Mouse (Mus musculus) frontal cortex, postnatal 14 days (tissue): ENCODE data around the gene Zmynd19.

Source experiments
- DNase-seq, 2 experiments: peaks; one replicate each; pipeline ENCODE4 v3.0.0; 2022; ENCODE audit warnings: low spot score in 2 of 2

Gene Zmynd19

GRCm38 (mm10) chr2:24949421-24950188 is at the start of gene Zmynd19:
TSS of gene Zmynd19 (plus strand) at chr2:24949792.
- peak; percentile 92 to 98 for DNase-seq

DNA sequence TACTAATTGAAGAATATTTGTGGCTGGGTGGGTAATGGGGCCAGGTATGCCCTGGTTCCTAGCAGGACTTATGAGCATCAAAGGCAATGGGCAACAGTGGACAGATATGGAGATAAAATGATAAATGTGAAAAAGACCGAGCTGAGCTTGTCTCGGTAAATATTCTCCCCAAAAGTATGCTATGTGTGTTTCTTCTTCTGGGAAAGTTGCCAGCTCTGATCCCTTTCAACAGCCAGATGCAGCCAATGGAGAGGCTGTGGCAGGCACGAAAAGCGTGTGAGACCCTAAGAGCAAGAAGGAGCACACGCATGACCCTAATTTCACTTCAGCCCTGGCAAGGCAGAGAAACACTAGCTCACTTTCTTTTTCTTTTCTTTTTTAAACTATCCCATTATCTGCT is 48.5 kb upstream of the Zmynd19 start:
- DNase-seq: no peak

DNA sequence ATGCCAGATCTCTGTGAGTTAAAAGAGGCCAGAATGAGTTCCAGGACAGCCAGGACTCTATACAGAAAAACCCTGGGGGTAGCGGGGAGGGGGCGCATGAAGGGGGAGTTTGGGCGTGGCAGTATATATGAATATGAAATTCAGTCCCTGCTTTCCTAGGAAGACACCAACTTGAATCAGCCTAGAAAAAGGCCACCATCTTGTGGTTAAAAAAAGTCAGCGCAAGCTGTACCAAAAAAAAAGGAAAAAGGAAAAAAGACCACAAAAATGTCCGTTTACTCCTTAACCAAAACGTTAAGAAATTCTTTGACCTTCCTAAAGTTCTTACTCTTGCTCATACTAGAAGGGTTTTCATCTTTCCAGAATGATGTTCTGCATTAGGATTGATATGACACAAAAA is 46.6 kb upstream of the Zmynd19 start:
- DNase-seq: no peak

- no peak for DNase-seq
Measured at GRCm38 (mm10) chr2:24904823-24905652, 44.6 kb upstream of the Zmynd19 start.

- no peak for DNase-seq
Measured at GRCm38 (mm10) chr2:24905653-24906155, 43.9 kb upstream of the Zmynd19 start.

DNA sequence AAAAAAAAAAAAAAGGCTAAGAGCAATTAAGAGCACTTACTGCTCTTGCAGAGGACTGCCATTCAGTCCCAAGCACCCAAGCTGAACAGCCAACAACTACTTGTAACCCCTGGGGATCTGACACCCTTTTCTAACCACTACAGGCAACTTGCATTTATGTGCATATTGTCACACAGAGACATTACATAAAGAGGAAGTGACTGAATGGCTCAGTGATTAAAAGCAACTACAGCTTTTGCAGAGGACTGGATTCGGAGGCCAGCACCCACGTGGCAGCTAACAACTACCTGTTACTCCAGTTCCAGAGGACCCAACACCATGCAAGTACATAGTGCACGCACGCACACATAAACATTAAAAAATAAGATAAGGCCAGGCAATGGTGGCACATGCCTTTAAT is 39.1 kb upstream of the Zmynd19 start:
- no peak for DNase-seq

DNA sequence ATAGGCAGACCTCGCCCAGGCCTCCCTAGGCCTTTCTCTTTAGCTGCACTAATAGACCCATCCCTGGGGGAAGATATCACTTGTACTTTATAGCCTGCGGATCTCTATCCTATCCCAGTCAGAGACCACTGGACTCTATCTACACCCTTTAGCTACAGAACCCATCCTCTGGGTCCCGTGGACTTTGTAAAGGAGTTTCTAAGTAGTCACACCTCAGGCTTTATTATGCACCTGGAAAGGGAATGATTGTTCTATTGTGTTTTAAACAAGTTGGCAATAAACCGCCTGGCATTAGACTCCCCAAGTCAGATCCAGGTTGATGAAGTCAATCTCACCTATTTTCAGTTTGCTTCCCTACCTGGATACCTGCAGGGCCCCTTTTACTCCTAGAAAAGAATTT is 37.4 kb upstream of the Zmynd19 start:
- DNase-seq: no peak

GRCm38 (mm10) chr2:24912589-24912988 is 37.0 kb upstream of the Zmynd19 start:
- no peak for DNase-seq

DNA sequence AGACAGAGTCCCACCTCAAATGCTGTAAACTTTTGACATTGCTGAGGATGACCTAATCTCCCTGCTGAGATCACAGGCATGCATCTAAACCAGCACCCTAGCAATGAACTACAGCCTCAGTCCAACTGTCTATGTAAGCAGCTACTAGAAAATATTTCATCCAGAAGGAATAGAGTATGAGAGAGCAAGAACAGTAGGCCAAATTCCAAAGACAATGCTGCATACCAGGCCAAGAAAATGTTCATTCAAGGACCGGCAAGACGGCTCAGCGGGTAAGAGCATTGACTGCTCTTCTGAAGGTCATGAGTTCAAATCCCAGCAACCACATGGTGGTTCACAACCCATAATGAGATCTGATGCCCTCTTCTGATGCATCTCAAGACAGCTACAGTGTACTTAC is 34.8 kb upstream of the Zmynd19 start:
- no peak for DNase-seq

GRCm38 (mm10) chr2:24918930-24919838 is 30.4 kb upstream of the Zmynd19 start, which contains the start of gene Ehmt1:
TSS of gene Ehmt1 (minus strand) at chr2:24919614.
- DNase-seq: peak; percentile 87

- no peak for DNase-seq
Measured at GRCm38 (mm10) chr2:24919839-24920175, 29.8 kb upstream of the Zmynd19 start.

- DNase-seq: no peak
Measured at GRCm38 (mm10) chr2:24923561-24923960, 26.0 kb upstream of the Zmynd19 start.

DNA sequence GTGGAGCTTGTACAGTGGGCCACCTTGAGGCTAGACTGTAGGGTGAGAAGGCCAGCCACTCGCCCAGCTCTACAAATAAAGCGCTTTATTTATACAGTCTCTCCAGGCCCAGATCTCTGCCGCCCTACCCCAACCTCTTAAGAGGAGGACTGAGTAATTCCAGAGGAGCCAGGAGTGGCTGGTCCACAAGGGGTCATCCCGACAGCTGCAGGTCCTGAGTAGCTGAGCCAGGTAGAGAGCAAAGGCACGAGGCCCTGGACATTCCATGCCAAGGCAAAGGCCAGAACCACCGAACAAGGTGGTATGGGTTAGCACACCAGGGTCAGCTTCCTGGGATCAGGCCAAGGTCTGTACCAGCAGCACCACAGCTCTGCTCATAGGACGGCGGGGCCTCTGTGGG is 24.3 kb upstream of the Zmynd19 start:
- no peak for DNase-seq

DNA sequence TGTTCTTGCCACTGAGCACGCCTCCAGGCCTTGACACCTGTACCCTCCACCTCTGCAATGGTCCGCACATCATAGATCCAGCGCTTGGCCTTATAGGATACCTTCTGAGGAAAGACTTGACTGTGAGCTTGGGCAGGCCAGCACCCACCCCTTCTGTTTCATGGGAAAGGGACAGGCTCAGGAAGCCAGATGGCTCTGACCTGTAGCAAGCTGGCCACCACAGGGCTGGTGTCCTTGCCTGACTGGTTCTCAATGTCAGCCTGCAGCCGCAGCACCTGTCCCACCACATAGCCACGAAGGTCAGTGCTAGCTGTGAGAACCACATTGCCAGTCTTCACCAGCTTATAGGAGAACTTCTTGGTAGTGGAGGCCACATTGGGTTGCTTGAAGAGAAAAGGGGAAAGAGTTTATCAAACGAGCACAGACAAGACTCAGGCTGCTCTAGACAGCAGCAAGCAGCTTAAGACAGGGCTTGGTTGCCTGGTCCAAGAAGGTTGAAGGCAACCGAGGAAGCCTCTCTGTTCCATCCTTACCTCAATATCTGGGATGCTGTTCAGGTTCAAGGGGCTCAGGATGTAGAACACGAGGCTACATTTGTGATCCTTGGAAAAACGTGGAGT is 23.1 kb upstream of the Zmynd19 start:
- DNase-seq: no peak

DNA sequence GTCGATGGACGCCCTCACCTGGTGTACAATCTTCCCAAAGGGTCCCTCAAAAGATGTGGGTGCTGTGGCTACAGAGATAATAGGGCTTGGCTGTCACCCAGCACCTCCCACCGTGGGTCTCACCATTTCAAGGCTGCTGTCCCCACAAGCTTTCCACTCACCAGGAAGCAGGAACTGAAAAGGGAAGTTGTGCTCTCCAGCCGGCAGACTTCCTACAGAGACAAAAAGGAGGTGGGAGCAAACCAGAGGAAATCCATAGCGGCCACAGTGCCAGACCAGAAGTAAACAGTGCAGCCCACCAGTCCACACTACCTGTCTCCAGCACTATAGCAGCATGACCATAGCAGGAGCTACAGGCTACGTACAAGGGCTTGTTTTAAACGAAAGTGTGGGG is 22.6 kb upstream of the Zmynd19 start:
- no peak for DNase-seq

DNA sequence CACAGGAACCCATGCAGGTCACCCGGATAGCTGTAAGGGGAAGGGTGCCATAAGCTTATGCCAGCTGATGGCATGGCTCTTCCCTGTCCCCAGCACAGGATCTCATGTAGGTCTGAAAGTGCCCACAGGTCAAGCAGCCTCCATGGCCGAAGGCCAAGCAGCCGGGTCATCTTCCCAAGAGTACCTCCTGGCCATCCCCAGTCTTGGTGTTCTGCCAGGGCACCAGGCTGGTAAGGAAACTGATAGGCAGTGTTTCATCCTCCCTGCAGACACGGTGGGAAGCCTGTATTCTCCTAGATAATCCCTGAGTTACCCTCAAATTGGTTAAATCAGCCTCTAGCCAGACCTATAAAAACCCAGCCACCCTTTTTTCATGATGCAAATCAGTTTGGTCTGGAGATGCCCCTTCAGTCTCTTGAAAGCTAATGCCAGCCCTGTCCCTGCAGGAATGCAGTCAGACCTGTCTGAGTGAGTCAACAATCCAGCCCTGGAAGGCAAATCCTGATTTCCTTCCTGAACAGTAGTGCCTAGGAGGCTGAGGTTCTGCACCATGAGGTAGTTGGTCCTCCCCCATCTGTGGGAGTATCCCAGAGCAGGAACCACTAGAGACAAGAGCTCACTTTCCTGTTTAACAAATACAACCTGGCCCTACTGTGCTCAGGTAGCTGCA is 21.6 kb upstream of the Zmynd19 start:
- no peak for DNase-seq

DNA sequence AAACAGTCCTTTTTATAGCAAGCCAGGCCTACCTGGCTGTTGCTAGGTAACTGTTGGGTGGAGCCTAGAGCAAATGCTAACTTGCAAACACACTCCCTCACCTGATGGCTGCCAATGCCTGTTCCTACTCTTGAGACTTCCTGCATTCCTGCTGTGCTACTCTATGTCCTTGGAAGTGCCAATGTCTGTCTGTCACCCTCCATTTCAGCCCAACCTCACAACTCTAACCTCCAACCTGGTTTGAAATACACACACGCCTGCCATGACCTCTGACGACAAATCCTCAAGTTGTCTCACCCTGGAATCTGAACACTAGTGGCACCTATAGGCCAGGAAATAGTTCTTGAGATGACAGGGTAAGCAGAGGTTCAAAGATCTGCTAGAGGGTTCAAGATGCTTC is 20.5 kb upstream of the Zmynd19 start:
- DNase-seq: no peak

DNA sequence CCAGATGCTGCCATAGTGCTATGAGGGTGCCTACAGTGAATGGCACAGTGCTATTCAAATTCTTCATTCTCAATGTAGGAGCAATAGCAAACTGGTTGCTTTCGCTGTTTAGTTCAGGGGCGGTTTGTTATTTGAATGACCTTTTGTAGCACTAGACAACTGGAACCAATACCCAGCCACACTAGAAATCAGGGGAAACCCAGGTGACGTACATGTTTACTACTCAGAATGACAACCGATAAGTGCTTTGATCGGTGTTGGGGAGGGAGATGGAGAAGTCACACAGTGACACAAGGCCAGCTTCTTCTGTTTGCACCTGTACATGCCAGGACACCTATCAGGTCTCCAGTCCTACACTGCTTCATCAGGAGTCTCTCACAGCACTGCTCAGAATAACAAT is 20.0 kb upstream of the Zmynd19 start:
- DNase-seq: no peak

GRCm38 (mm10) chr2:24934441-24934963 is 15.1 kb upstream of the Zmynd19 start:
- no peak for DNase-seq

DNA sequence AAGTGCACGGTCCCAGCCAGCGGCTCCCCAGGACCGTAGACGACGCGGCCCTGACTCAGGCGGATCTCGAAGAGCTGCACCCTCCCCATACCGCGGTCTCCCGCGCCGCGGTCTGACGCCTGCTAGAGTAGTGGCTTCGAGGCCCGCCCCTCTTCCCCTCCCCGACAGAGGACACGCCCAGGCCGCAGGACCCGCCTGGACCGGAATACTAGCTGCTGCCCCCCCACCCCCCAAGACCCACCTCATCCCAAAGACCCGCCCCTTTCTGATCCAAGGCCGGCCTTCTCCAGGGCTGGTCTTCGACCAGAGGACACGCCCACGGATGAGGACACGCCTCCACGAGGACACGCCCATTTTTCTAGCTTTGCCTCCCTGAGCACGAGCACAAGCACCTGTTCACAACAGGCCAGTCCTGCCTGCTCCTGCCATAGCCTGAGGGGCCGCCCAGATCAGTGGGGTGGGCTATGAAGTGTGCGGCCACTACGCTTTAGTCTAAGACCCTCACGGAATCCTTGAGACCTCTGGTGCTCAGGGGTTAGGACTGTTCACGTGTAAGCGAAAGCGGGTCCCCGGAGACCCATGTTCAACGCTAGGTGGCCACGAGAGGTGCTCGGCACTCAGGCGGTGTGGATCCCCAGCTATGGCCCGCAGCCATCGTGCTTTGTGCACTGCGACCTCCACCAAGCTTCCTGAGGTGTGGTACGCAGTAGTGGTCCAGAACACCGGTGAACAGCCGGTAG is 14.4 kb upstream of the Zmynd19 start, which contains the start of gene Arrdc1:
Arrdc1 (minus strand) TSS at position 196 of the 740 bp plus-strand sequence.
- DNase-seq: peak; percentile 74 to 77
